Mouse (Mus musculus): ENCODE data around the gene Efcab6.

DNA sequence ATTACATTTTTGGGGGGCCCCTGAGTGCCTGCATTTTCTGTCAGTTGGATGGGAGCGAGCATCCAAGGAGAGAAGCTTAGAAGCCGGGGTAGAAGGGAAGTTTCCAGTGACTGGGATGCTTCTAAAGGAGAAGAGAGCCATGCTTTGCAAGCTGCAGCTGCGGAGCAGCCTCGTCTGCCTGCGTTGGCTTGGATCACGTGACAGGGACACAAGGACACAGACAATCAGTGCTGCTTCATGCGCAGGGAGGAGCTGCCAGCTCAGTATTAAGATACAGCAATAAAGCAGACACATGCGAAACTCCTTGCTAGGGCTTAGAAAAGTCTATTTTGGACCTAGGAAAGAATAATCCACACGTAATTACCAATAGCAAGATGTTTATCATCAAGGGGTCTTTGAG is 167.9 kb downstream of the Efcab6 start:
- TF ChIP-seq MAX (IDR thresholded peaks at IDR 0.05; ENCODE audit: low read length) = no peak
- no peak for TF ChIP-seq POLR2AphosphoS2 (IDR thresholded peaks at IDR 0.05; ENCODE audit: low read depth, low read length)
- TF ChIP-seq POLR2A (IDR thresholded peaks at IDR 0.05; ENCODE audit: low read depth, low read length) = no peak
- TF ChIP-seq SMC3 (IDR thresholded peaks at IDR 0.05; ENCODE audit: low read depth, low read length) = no peak
